Mouse (Mus musculus) heart, embryonic 16.5 days (tissue): Measurements from ENCODE around the gene Arfgef2. TPM values are rescaled to one million over a fixed set of nuclear protein-coding genes. Genes with fewer than 3 reads are reported as not detected.
A peak's percentile ranks its signal among the peaks of the same experiment; 100 is the strongest.

Experiments
- ATAC-seq: fragments of 200-750 bp; cut with Nextera tagmentation; replicated peaks from 2 replicates; pipeline ENCODE4 v1.8.0; 2017; ENCODE audit warnings: moderate number of reproducible peaks; ENCODE audit not compliant: insufficient read depth, low FRiP score; ENCODE audit errors: extremely low read depth
- H3K27ac ChIP-seq: fragments of 300-500 bp; sonication (generic); 2 replicates; pipeline ENCODE4 v1.5.1; 2014; ENCODE audit warnings: mild to moderate bottlenecking, low read length, control low read depth, moderate library complexity
- H3K27me3 ChIP-seq: fragments of 300-500 bp; sonication (generic); 2 replicates; pipeline ENCODE4 v1.6.1; 2014; ENCODE audit warnings: low read length, mixed read lengths; ENCODE audit not compliant: control insufficient read depth, insufficient read depth
- H3K36me3 ChIP-seq: fragments of 300-500 bp; sonication (generic); 2 replicates; pipeline ENCODE4 v1.6.1; 2014; ENCODE audit not compliant: control insufficient read depth, insufficient read depth
- H3K4me1 ChIP-seq: fragments of 300-500 bp; sonication (generic); 2 replicates; pipeline ENCODE4 v1.6.1; 2014; ENCODE audit warnings: low read length, mixed read lengths; ENCODE audit not compliant: control insufficient read depth, insufficient read depth
- H3K4me2 ChIP-seq: fragments of 300-500 bp; sonication (generic); 2 replicates; pipeline ENCODE4 v1.6.1; 2014; ENCODE audit warnings: low read depth, mild to moderate bottlenecking, control low read depth, low read length
- H3K4me3 ChIP-seq: fragments of 300-500 bp; sonication (generic); 2 replicates; pipeline ENCODE4 v1.5.1; 2014; ENCODE audit warnings: mild to moderate bottlenecking, control low read depth, low read length
- H3K9ac ChIP-seq: fragments of 300-500 bp; sonication (generic); 2 replicates; pipeline ENCODE4 v1.6.1; 2014; ENCODE audit warnings: low read length, control low read depth
- H3K9me3 ChIP-seq: fragments of 300-500 bp; sonication (generic); replicated peaks from 2 replicates; pipeline ENCODE4 v1.6.1; 2016; ENCODE audit warnings: low read length; ENCODE audit not compliant: control insufficient read depth
- WGBS: fragments of 180-500 bp; shearing (Covaris S2); extraction: QIAGEN DNeasy Blood & Tissue Kit; methylation state at CpG from one replicate; pipeline ENCODE4 v1.1.7; 2014; 5-methylcytosine and 5-hydroxymethylcytosine counted together
- polyA plus RNA-seq: library from polyadenylated mRNA; unstranded; fragments of >200 nt; fragmentation: Nextera tagmentation; extraction: Ambion mirVana; gene quantifications from 2 replicates; pipeline ENCODE4 v1.2.1, GENCODE M21; 2015

Arfgef2 gene
- polyA plus RNA-seq, 1 experiment from 2014 or later, result 6.2 TPM

- Histone ChIP-seq H3K4me1 (no peaks in the 10 kb centered on the region), H3K9ac (no peak overlapping the region), H3K9me3 (no peaks in the 10 kb centered on the region), H3K36me3 (peaks cover 56% of the 10 kb centered on the region), H3K4me3 (no peak overlapping the region), H3K27me3 (no peaks in the 10 kb centered on the region; the same call in 1 of the 2 replicates), H3K4me2 (no peak overlapping the region), H3K27ac (no peak overlapping the region)
- WGBS, result 85% methylated on average over 7 of the region's 7 CpGs
- ATAC-seq, result no peak
Measured at GRCm38 (mm10) chr2:166859214-166859613, 53.8 kb downstream of the Arfgef2 start.

DNA sequence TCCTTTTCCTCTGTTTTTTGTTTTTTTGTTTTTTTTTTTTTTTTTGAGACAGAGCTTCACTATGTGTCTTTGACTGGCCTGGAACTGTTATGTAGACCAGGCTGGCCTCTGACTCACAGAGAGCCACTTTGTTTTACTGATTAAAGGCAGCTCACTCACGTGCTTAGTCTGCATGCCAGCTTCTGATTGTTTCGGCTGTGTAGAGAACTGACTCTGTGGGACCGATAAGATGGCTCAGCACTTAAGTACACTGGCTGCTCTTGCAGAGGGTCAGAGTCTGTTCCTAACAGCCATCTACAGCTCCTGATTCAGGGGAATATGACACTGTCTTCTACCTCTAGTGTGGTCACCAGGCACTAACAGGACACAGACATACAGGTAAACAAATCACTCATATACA is 57.1 kb downstream of the Arfgef2 start:
- Histone ChIP-seq H3K4me1 (peaks cover 6% of the 10 kb centered on the region), H3K27ac (no peak overlapping the region), H3K27me3 (no peaks in the 10 kb centered on the region; the same call in 1 of the 2 replicates), H3K36me3 (peaks cover 46% of the 10 kb centered on the region), H3K4me3 (no peak overlapping the region), H3K9ac (no peak overlapping the region), H3K9me3 (no peaks in the 10 kb centered on the region), H3K4me2 (no peak overlapping the region)
- peak; percentile 35; the same call in 1 of the 2 replicates for ATAC-seq
- WGBS, result 29% methylated on average over 3 of the region's 3 CpGs

DNA sequence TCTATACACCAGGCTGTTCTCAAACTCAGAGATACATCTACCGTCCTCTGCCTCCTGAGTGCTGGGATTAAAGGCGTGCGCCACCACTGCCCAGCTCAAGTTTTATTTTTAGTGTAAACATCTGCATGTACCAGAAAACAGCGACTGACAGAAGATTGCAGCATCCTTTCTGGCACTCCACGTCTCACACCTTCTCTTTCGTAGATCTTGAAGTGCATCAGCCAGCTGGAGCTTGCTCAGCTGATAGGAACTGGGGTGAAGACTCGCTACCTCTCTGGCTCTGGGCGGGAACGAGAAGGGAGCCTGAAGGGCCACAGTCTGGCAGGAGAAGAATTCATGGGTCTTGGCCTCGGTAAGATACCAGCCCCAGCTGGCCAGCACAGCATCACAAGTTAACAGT is 60.1 kb downstream of the Arfgef2 start:
- Histone ChIP-seq H3K4me3 (no peak overlapping the region), H3K9ac (no peak overlapping the region), H3K4me1 (peaks cover 6% of the 10 kb centered on the region), H3K9me3 (no peaks in the 10 kb centered on the region), H3K27me3 (no peaks in the 10 kb centered on the region; the same call in 1 of the 2 replicates), H3K4me2 (no peak overlapping the region), H3K27ac (no peak overlapping the region), H3K36me3 (peaks cover 54% of the 10 kb centered on the region)
- 48% methylated on average over 10 of the region's 10 CpGs for WGBS
- 0 out of 2 replicates have a peak, but pooled peaks have one; percentile 34 for ATAC-seq

- Histone ChIP-seq H3K27ac (no peak overlapping the region), H3K9ac (no peak overlapping the region)
Measured at GRCm38 (mm10) chr2:166870271-166870865, 65.0 kb downstream of the Arfgef2 start.

GRCm38 (mm10) chr2:166870899-166871298 is 65.5 kb downstream of the Arfgef2 start:
- H3K27ac ChIP-seq, result no peak overlapping the region

More at GRCm38 (mm10) chr2:166870271-166870865, 65.0 kb downstream of the Arfgef2 start:
- peaks cover 52% of the 10 kb centered on the region for H3K36me3 ChIP-seq
- no peaks in the 10 kb centered on the region for H3K27me3 ChIP-seq
- no peak overlapping the region for H3K4me2 ChIP-seq
- H3K4me3 ChIP-seq, result no peak overlapping the region
- WGBS, result 76% methylated on average over 20 of the region's 20 CpGs
- no peaks in the 10 kb centered on the region for H3K9me3 ChIP-seq
- no peak for ATAC-seq
- H3K4me1 ChIP-seq, result peaks cover 6% of the 10 kb centered on the region

GRCm38 (mm10) chr2:166874675-166875280 is 69.4 kb downstream of the Arfgef2 start:
- no peak overlapping the region for H3K27ac ChIP-seq
- no peak for ATAC-seq
- peaks cover 41% of the 10 kb centered on the region for H3K36me3 ChIP-seq
- no peaks in the 10 kb centered on the region for H3K9me3 ChIP-seq
- WGBS, result 75% methylated on average over 10 of the region's 10 CpGs
- H3K9ac ChIP-seq, result no peak overlapping the region
- H3K27me3 ChIP-seq, result no peaks in the 10 kb centered on the region
- no peak overlapping the region for H3K4me2 ChIP-seq
- no peak overlapping the region for H3K4me3 ChIP-seq
- no peaks in the 10 kb centered on the region for H3K4me1 ChIP-seq

More at GRCm38 (mm10) chr2:166870899-166871298, 65.5 kb downstream of the Arfgef2 start:
- Histone ChIP-seq H3K9me3 (no peaks in the 10 kb centered on the region), H3K4me1 (peaks cover 4% of the 10 kb centered on the region), H3K36me3 (peaks cover 55% of the 10 kb centered on the region), H3K4me2 (no peak overlapping the region), H3K27me3 (no peaks in the 10 kb centered on the region), H3K4me3 (no peak overlapping the region), H3K9ac (no peak overlapping the region)
- 0 out of 2 replicates have a peak, but pooled peaks have one; percentile 18 for ATAC-seq
- WGBS, result 53% methylated on average over 10 of the region's 10 CpGs

DNA sequence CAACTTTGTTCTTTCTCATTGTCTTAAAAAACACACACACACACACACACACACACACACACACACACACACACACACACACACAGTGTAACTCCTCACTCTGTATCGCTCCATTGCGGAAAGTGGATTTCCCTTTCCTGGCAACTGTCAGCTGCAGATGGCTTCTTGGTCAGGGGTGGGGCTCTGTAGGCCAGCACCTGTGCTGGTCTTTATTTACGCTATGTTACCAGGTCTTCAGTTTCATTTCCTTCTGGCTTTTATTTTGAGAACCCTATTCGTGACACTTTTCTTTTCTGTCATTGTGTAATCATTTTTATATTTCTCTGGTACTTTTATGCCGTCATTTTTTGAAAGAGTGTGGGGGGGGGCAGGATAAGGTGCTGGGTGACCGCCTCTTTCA is 70.2 kb downstream of the Arfgef2 start:
- H3K27me3 ChIP-seq, result no peaks in the 10 kb centered on the region
- peaks cover 38% of the 10 kb centered on the region for H3K36me3 ChIP-seq
- H3K4me2 ChIP-seq, result no peak overlapping the region
- H3K27ac ChIP-seq, result no peak overlapping the region
- no peaks in the 10 kb centered on the region for H3K9me3 ChIP-seq
- no peak for ATAC-seq
- no peak overlapping the region for H3K4me3 ChIP-seq
- no peaks in the 10 kb centered on the region for H3K4me1 ChIP-seq
- H3K9ac ChIP-seq, result no peak overlapping the region
- 81% methylated on average over 6 of the region's 6 CpGs for WGBS

DNA sequence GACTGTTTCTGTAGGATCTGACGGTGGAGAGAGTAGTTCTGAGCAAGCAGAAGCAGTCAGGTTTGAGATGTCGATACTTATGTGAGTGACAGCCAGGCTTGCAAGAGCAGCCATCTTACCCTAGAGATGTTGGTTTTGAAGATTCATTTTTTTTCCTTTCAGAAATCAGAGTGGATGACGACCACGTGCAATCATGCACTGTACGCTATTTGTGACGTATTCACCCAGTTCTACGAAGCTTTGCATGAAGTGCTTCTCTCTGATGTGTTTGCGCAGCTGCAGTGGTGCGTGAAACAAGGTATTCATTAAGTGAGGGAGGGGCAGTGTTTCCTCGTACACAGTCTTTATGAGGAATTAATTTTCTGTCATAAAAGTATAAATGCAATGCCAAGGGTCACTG is 70.9 kb downstream of the Arfgef2 start:
- H3K4me2 ChIP-seq, result no peak overlapping the region
- no peak overlapping the region for H3K27ac ChIP-seq
- H3K4me1 ChIP-seq, result no peaks in the 10 kb centered on the region
- H3K4me3 ChIP-seq, result no peak overlapping the region
- no peak for ATAC-seq
- no peaks in the 10 kb centered on the region for H3K27me3 ChIP-seq
- H3K9me3 ChIP-seq, result no peaks in the 10 kb centered on the region
- WGBS, result 91% methylated on average over 10 of the region's 10 CpGs
- H3K36me3 ChIP-seq, result peaks cover 43% of the 10 kb centered on the region
- H3K9ac ChIP-seq, result no peak overlapping the region

DNA sequence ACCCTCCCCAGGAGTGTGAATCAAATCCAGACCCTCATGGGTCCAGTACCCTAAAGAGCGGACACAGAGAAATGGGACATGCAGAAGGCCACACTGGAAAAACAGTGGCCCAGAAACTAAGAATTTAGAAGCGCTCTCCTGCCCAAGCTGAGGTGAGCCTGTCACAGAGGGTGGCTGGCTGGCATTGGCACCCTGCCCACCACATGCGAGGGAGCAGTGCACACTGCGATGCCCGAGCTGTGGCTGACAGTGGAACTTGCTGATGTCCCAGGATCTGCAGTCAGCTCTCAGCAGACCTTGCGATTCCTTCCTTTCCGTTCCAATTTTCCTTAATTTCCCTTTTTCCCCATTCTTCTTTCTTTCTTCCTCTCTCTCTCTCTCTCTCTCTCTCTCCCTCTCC is 79.7 kb downstream of the Arfgef2 start:
- Histone ChIP-seq H3K9ac (no peak overlapping the region), H3K4me3 (no peak overlapping the region), H3K9me3 (no peaks in the 10 kb centered on the region), H3K36me3 (peaks cover 21% of the 10 kb centered on the region), H3K4me1 (no peaks in the 10 kb centered on the region), H3K4me2 (no peak overlapping the region), H3K27me3 (no peaks in the 10 kb centered on the region), H3K27ac (no peak overlapping the region)
- 79% methylated on average over 7 of the region's 7 CpGs for WGBS
- ATAC-seq, result no peak
